Mouse (Mus musculus): ENCODE measurements at regions not wholly inside any gene's neighbourhood (a gene's known extent, or its start where the extent isn't known, plus 50 kb on each side); places are given as distances from the start of the nearest gene placed in this dataset.

DNA sequence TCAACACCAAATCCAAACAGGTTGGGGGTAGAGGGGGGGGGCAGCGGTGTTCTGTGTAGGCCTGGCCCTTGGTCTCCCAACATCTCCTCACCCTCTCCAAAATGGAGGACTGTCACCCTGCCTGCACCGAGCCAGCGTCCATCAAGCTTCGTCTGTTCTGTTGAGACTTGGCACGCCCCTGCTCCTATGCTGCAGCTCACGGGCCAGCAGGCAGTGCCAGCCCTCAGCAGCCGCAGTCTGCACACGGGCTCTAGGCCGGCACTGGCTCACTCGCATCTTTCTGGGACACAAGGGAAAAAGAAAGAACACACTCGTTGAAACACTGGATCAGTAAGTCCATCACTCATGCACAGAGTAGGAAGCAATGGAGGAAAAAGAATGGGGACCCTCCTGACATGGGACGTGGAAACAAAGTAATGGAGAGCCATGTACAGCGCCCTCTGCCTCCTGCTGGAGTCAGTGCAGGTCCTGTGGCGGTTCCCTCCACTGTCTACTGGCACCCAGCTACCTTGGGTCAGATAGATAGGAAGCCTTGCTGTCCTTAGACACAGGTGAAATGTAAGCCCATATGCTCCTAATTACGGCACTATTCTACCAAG is 109.0 kb upstream of the 1700016C15Rik start:
- Histone ChIP-seq H3K4me1 (ENCODE audit: control insufficient read depth, insufficient read depth, insufficient read length, low read length) (peaks cover 18% of the 10 kb centered on the region), H3K27ac (replicated peaks; ENCODE audit: low read depth, low read length) (no peak overlapping the region), H3K4me3 (ENCODE audit: insufficient read depth, low read depth, low read length) (no peak overlapping the region)

GRCm38 (mm10) chr1:177621854-177622590 is 107.6 kb upstream of the 1700016C15Rik start:
- peaks cover 18% of the 10 kb centered on the region for H3K4me1 ChIP-seq (ENCODE audit: control insufficient read depth, insufficient read depth, insufficient read length, low read length)
- 0 out of 2 replicates have a peak overlapping the region, but pooled peaks have one; percentile 13 for H3K27ac ChIP-seq (replicated peaks; ENCODE audit: low read depth, low read length)
- H3K4me3 ChIP-seq (ENCODE audit: insufficient read depth, low read depth, low read length), result no peak overlapping the region

DNA sequence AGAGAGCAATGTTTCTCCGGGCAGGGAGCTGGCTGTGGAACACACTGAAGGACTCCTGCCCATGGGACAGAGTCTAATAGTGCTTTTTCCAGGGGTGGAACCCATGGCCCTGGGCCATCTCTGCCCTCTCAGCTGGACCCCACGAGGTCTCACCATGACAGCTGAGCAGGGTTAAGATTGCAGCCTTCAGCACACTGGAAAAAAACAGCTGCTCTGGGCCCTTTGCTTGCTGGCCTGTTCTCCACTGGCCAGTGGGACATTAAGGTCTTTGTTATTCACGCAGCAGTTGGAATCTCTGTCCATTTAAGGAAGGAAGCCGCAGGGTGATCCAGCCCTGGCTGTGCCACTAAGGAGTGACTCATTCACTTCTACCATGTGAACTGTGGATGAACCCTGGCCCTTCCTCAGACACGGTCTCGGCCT is 106.3 kb upstream of the 1700016C15Rik start:
- H3K4me3 ChIP-seq (ENCODE audit: insufficient read depth, low read depth, low read length), result no peak overlapping the region
- H3K27ac ChIP-seq (replicated peaks; ENCODE audit: low read depth, low read length), result peak overlapping the region; percentile 82
- peaks cover 21% of the 10 kb centered on the region for H3K4me1 ChIP-seq (ENCODE audit: control insufficient read depth, insufficient read depth, insufficient read length, low read length)

DNA sequence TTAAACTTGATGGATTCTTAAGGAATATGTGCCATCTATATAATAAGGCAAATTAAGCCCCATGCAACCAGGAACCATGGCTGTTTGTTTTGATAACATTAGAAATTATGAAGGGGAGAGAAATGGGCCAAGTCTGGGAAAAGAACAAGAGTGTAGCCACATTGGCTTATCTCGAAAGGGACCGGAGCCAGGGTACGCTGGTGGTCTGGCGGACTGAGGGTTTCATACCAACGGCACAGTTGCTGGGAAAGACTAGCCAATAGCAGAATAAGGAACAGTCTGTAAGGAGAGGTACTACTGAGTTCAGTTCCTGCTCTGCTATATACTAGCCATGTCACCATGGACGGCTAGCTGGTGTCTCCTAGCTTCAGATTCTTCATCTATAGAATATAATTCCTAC is 105.9 kb upstream of the 1700016C15Rik start:
- H3K27ac ChIP-seq (replicated peaks; ENCODE audit: low read depth, low read length), result peak overlapping the region; percentile 82
- peaks cover 21% of the 10 kb centered on the region for H3K4me1 ChIP-seq (ENCODE audit: control insufficient read depth, insufficient read depth, insufficient read length, low read length)
- no peak overlapping the region for H3K4me3 ChIP-seq (ENCODE audit: insufficient read depth, low read depth, low read length)

DNA sequence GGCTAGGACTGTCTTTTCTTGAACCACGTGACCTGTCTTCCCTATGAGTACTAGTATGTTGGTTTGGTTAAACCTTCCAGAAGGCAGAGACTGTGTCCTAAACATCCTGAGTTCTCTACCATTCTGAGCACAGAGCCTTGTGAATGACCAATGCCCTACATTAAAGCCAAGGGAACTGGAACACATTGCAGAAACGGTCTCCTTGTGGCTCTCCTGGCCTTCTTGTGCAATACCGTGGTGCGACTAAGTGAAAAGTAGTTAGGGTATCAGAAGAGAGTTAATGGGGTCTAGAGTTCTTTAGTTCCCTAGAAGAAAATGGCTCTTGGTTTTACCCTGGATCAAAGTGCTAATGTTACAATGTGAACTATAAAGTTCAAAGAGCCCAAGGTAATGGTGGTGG is 101.8 kb upstream of the 1700016C15Rik start:
- no peak overlapping the region for H3K4me3 ChIP-seq (ENCODE audit: insufficient read depth, low read depth, low read length)
- H3K27ac ChIP-seq (replicated peaks; ENCODE audit: low read depth, low read length), result peak overlapping the region; percentile 20; the same call in 1 of the 2 replicates
- peaks cover 17% of the 10 kb centered on the region for H3K4me1 ChIP-seq (ENCODE audit: control insufficient read depth, insufficient read depth, insufficient read length, low read length)

DNA sequence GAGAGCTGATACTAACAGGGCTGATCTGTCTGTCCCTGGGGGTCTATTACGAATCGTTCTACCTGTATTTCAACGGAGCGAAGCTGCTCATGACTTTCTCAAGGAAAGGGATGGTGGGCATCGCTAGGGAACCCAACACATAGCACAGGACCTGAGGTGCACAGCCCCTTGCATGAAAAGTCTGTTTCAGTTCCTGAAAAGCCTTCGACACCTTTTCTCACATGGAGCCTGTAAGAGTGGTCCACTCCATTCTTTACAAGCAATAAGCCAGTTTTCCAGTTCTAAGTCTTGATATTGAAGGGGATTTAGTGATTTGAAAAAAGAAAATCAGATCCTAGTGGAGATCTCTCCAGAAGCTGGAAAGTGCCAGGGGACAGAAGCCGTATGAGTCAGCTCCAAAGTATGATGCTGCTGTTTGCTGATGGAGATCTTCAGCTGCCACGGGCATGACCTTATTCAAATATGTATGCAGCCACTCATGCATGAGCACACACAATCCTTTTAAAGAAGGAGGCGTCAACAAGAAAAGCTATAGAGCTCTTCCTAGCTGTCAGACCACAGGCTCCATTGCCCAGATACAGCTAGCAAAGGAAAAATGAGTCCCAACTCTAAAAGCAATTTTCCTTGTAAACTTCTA is 95.5 kb upstream of the 1700016C15Rik start:
- Histone ChIP-seq H3K4me3 (ENCODE audit: insufficient read depth, low read depth, low read length) (no peak overlapping the region), H3K27ac (replicated peaks; ENCODE audit: low read depth, low read length) (no peak overlapping the region), H3K4me1 (ENCODE audit: control insufficient read depth, insufficient read depth, insufficient read length, low read length) (peaks cover 22% of the 10 kb centered on the region)

DNA sequence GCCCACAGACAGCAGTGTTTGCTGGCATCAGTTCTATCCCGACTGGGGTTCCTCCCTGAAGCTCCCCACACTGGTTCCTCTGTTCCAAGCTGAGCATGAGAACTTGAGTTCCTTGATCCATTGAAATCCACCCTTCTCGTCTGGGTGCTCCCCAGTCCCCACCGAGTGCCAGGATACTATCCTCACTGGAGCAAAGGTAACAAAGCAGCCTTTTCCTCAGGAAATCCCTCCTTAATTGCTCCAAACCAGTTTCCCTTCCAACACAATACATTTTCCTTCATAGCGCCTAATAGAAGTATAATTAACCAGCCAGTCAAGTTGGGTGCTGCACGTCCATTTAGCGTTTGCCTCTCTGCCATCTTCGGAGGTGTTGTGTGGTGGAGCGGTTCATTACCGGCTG is 92.6 kb upstream of the 1700016C15Rik start:
- Histone ChIP-seq H3K27ac (replicated peaks; ENCODE audit: low read depth, low read length) (peak overlapping the region; percentile 91), H3K4me1 (ENCODE audit: control insufficient read depth, insufficient read depth, insufficient read length, low read length) (peaks cover 22% of the 10 kb centered on the region), H3K4me3 (ENCODE audit: insufficient read depth, low read depth, low read length) (peak overlapping the region; percentile 32)

DNA sequence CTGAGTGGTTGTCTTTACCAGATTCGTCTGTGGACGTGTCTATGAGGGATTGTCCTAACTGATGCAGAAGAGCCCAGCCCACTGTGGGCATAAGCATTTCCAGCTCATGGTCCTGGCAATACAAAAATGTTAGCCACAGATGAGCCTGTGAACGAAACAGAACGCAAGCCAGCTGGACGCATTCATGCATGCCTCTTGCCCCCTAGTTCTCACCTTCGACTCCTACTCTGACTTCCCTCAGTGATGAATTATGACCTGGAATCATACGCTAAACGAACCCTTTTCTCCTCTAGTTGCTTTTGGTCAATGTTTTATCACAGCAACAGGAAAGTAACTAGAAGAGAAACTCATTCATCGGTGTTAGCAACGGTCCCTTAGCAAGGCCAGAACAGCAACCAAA is 91.2 kb upstream of the 1700016C15Rik start:
- Histone ChIP-seq H3K27ac (replicated peaks; ENCODE audit: low read depth, low read length) (no peak overlapping the region), H3K4me3 (ENCODE audit: insufficient read depth, low read depth, low read length) (no peak overlapping the region), H3K4me1 (ENCODE audit: control insufficient read depth, insufficient read depth, insufficient read length, low read length) (peaks cover 23% of the 10 kb centered on the region)

GRCm38 (mm10) chr1:177639931-177640846 is 89.4 kb upstream of the 1700016C15Rik start:
- Histone ChIP-seq H3K4me1 (ENCODE audit: control insufficient read depth, insufficient read depth, insufficient read length, low read length) (peaks cover 27% of the 10 kb centered on the region), H3K27ac (replicated peaks; ENCODE audit: low read depth, low read length) (no peak overlapping the region), H3K4me3 (ENCODE audit: insufficient read depth, low read depth, low read length) (no peak overlapping the region)

DNA sequence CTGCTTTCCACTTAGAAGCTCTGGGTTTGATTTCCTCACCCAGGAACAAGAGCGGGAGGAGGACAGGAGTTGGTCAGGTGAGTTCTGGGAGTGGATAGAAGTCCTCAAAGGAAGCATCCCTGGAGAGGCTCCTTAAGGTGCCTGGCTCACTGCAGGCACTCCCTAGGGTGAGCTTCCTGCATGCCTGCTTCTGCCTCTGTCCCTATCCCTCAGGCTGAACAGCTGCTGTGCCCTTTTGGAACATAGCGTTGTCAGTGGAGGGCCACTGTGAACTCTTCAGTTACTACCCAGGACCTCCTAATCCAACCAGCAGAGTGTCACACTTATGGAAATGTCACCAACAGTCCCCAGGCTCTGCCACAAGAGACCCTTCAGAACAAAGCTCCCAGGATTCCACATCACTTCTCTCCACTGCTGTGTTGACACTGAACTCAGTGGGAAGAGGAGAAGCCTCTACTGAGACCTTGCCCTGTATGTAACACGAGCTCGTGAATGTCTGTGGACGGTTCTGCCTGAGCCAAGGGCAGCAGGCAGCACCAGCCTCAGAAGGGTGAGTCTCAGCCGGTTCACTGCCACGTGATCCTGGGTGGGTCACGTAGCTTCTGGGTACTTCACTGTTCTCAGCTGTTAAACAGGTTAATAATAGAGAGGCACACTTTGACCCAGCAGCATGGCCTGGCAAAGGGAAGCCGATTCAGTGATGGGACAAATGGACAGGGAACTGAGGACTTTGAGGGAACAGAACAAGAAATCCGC is 86.7 kb upstream of the 1700016C15Rik start:
- no peak overlapping the region for H3K27ac ChIP-seq (replicated peaks; ENCODE audit: low read depth, low read length)
- H3K4me1 ChIP-seq (ENCODE audit: control insufficient read depth, insufficient read depth, insufficient read length, low read length), result peaks cover 10% of the 10 kb centered on the region; the same call in 1 of the 2 replicates
- H3K4me3 ChIP-seq (ENCODE audit: insufficient read depth, low read depth, low read length), result no peak overlapping the region

DNA sequence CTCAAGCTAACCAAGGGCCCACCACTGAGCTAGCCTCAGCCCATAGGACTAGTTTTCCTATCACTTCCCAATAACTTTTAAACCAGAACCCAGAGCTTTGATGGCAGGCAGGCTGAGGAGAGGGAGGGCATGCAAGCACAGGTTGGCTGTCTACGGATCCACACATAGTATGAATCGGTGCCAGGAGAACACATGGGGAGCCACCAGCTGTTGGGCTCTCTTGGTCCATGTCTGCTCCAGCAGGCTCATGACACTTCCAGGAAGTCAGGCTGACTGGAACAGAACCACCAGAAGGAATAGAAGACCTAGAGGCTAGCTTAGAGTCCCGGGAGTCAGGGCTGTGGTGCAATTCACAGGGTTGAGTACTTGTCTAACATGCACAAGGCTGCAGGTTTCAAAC is 86.0 kb upstream of the 1700016C15Rik start:
- Histone ChIP-seq H3K27ac (replicated peaks; ENCODE audit: low read depth, low read length) (no peak overlapping the region), H3K4me3 (ENCODE audit: insufficient read depth, low read depth, low read length) (no peak overlapping the region), H3K4me1 (ENCODE audit: control insufficient read depth, insufficient read depth, insufficient read length, low read length) (0 out of 2 replicates have a peak, but pooled peaks cover 7% of the 10 kb centered on the region)

- peaks cover 9% of the 10 kb centered on the region; the same call in 1 of the 2 replicates for H3K4me1 ChIP-seq (ENCODE audit: control insufficient read depth, insufficient read depth, insufficient read length, low read length)
- no peak overlapping the region for H3K27ac ChIP-seq (replicated peaks; ENCODE audit: low read depth, low read length)
Observed at GRCm38 (mm10) chr1:177644214-177644613, 85.4 kb upstream of the 1700016C15Rik start.

GRCm38 (mm10) chr1:177645327-177645726 is 84.3 kb upstream of the 1700016C15Rik start:
- no peak overlapping the region for H3K4me3 ChIP-seq (ENCODE audit: insufficient read depth, low read depth, low read length)
- no peak overlapping the region for H3K27ac ChIP-seq (replicated peaks; ENCODE audit: low read depth, low read length)
- peaks cover 13% of the 10 kb centered on the region; the same call in 1 of the 2 replicates for H3K4me1 ChIP-seq (ENCODE audit: control insufficient read depth, insufficient read depth, insufficient read length, low read length)

More at GRCm38 (mm10) chr1:177644214-177644613, 85.4 kb upstream of the 1700016C15Rik start:
- no peak overlapping the region for H3K4me3 ChIP-seq (ENCODE audit: insufficient read depth, low read depth, low read length)

DNA sequence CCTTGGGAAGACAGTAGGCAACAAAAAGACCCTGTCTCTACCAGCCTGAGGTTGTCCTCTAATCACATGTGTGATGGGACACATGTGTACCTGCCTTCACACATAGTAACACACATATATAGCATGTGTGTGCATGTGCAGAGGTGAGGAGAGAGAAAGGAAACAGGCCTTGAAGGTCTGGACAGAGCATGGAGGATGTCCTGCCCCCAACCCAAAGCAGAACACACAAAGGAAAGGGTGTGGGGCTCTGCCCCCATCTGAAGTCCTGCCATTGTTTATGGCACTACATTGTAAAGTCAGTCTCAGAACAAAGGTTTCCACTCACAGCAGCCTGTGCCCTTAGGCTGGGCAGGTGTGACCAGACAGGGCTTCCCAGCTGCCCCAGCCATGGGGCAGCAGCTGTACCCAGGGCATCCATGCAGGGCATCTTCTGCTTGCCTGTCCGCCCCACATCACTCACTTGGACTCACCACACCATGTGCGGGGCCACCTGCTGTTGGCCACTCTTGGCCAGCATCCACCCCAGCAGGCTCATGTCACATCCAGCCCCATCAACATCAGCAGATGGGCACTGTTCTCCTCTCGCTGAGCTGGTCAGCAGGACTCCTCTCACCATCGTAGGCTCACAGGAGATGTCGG is 83.6 kb upstream of the 1700016C15Rik start:
- H3K27ac ChIP-seq (replicated peaks; ENCODE audit: low read depth, low read length), result no peak overlapping the region
- no peak overlapping the region for H3K4me3 ChIP-seq (ENCODE audit: insufficient read depth, low read depth, low read length)
- peaks cover 13% of the 10 kb centered on the region; the same call in 1 of the 2 replicates for H3K4me1 ChIP-seq (ENCODE audit: control insufficient read depth, insufficient read depth, insufficient read length, low read length)

Data from brown adipose tissue, adult 24 weeks (tissue).